Mouse (Mus musculus): ENCODE results near the gene Rtp2.

- TF ChIP-seq POLR2A (IDR thresholded peaks at IDR 0.05; ENCODE audit: insufficient read depth, low read depth, low read length) (no peak), CTCF (IDR thresholded peaks at IDR 0.05; ENCODE audit: insufficient read depth, low read depth, low read length) (no peak)
These were observed 36.7 kb upstream of the Rtp2 start for GRCm38 (mm10) chr16:23968888-23969287.

Measured in olfactory bulb, adult 2 months (tissue).